Mouse (Mus musculus) neural tube, embryonic 15.5 days (tissue): Measurements from ENCODE around the gene Fosl2. TPM values are rescaled to one million over a fixed set of nuclear protein-coding genes. Genes with fewer than 3 reads are reported as not detected.

Experiments used
- ATAC-seq: fragments of 200-750 bp; cut with Nextera tagmentation; 2 replicates; pipeline ENCODE4 v1.8.0; 2017; ENCODE audit warnings: mild to moderate bottlenecking, moderate TSS enrichment, moderate library complexity; ENCODE audit not compliant: low FRiP score
- H3K27ac ChIP-seq: fragments of 300-500 bp; sonication (generic); replicated peaks from 2 replicates; pipeline ENCODE4 v1.5.1; 2015; ENCODE audit warnings: mild to moderate bottlenecking, inconsistent platforms
- H3K27me3 ChIP-seq: fragments of 300-500 bp; sonication (generic); replicated peaks from 2 replicates; pipeline ENCODE4 v1.6.1; 2015; ENCODE audit warnings: inconsistent platforms
- H3K36me3 ChIP-seq: fragments of 300-500 bp; sonication (generic); 2 replicates; pipeline ENCODE4 v1.6.1; 2015; ENCODE audit warnings: inconsistent platforms
- H3K4me1 ChIP-seq: fragments of 300-500 bp; sonication (generic); 2 replicates; pipeline ENCODE4 v1.6.1; 2015; ENCODE audit warnings: inconsistent platforms
- H3K4me2 ChIP-seq: fragments of 300-500 bp; sonication (generic); 2 replicates; pipeline ENCODE4 v1.6.1; 2015; ENCODE audit warnings: inconsistent platforms, mild to moderate bottlenecking, moderate library complexity
- H3K4me3 ChIP-seq: fragments of 300-500 bp; sonication (generic); replicated peaks from 2 replicates; pipeline ENCODE4 v1.5.1; 2015; ENCODE audit warnings: mild to moderate bottlenecking, inconsistent platforms
- H3K9ac ChIP-seq: fragments of 300-500 bp; sonication (generic); replicated peaks from 2 replicates; pipeline ENCODE4 v1.6.1; 2015; ENCODE audit warnings: mild to moderate bottlenecking, inconsistent platforms
- H3K9me3 ChIP-seq: fragments of 300-500 bp; sonication (generic); replicated peaks from 2 replicates; pipeline ENCODE4 v1.6.1; 2016; ENCODE audit warnings: inconsistent platforms
- WGBS: fragments of 180-500 bp; shearing (Covaris S2); methylation state at CpG from one replicate; pipeline ENCODE4 v1.1.7; 2015; ENCODE audit warnings: mixed read lengths; 5-methylcytosine and 5-hydroxymethylcytosine counted together
- polyA plus RNA-seq: library from polyadenylated mRNA; unstranded; fragments of >200 nt; fragmentation: Nextera tagmentation; extraction: Ambion mirVana; gene quantifications from 2 replicates; pipeline ENCODE4 v1.2.1, GENCODE M21; 2015

Gene Fosl2
- polyA plus RNA-seq, 1 experiment from 2014 or later, result 0.72 TPM

GRCm38 (mm10) chr5:32134903-32135335 lies 682 bp upstream of the Fosl2 start:
- Histone ChIP-seq H3K36me3 (no peaks in the 10 kb centered on the region), H3K27me3 (peaks cover 60% of the 10 kb centered on the region), H3K9ac (peak overlapping the region; percentile 73), H3K4me2 (peak overlapping the region; percentile 98), H3K4me1 (peaks cover 41% of the 10 kb centered on the region), H3K27ac (peak overlapping the region; percentile 87), H3K9me3 (no peaks in the 10 kb centered on the region), H3K4me3 (peak overlapping the region; percentile 62)
- WGBS, result 0% methylated on average over 47 of the region's 54 CpGs
- peak; percentile 70 for ATAC-seq

GRCm38 (mm10) chr5:32136301-32136863 lies 781 bp downstream of the Fosl2 start:
- H3K27ac ChIP-seq, result peak overlapping the region; percentile 87
- H3K27me3 ChIP-seq, result peaks cover 56% of the 10 kb centered on the region
- peak overlapping the region; percentile 73 for H3K9ac ChIP-seq
- peaks cover 41% of the 10 kb centered on the region for H3K4me1 ChIP-seq
- no peaks in the 10 kb centered on the region for H3K36me3 ChIP-seq
- WGBS, result under 1% methylated on average over 59 of the region's 63 CpGs
- no peak for ATAC-seq
- H3K4me2 ChIP-seq, result peak overlapping the region; percentile 98
- peak overlapping the region; percentile 62 for H3K4me3 ChIP-seq
- no peaks in the 10 kb centered on the region for H3K9me3 ChIP-seq

GRCm38 (mm10) chr5:32137106-32137522 lies 1.5 kb downstream of the Fosl2 start:
- no peak overlapping the region for H3K9ac ChIP-seq
- peak overlapping the region; percentile 62 for H3K4me3 ChIP-seq
- no peak for ATAC-seq
- 2% methylated on average over 12 of the region's 12 CpGs for WGBS
- H3K27ac ChIP-seq, result no peak overlapping the region
- peak overlapping the region; percentile 98 for H3K4me2 ChIP-seq
- H3K9me3 ChIP-seq, result no peaks in the 10 kb centered on the region
- peaks cover 41% of the 10 kb centered on the region for H3K4me1 ChIP-seq
- H3K36me3 ChIP-seq, result no peaks in the 10 kb centered on the region
- H3K27me3 ChIP-seq, result peaks cover 50% of the 10 kb centered on the region

DNA sequence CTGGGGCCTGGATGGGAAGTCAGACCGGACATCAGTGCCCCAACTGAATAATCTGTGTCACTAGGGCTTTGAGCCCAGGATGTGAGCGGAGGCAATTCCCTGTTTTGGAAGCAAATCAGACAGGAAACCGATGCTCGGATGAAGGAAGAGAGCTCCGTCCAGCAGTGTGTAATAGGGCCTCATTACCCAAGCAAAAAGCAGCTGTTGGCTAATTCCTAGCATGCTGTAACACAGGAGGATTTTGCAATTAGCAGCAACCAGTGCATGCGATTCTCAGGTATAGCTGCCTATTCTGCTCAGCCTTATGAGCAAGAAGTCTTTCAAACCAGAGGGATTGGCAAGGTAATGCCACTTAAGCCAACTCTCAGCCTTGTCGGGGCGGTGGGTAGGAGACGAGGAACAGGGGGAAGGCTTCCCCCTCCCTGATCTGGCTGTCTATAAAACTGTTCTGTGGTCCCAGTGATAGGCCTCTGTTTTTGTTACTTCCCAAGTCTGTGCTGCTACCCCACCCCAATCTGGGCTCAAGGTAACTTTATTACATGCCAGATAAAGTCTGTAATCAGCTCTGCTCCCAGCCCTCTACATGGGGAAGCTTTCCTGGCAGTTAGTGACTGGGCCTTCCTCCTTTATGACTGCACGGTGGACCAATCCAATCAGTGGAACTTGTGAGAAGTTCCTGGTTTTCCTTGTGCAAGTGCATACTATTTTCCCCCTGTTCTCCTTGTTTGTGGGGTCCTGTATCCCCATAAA lies 3.0 kb downstream of the Fosl2 start:
- no peak for ATAC-seq
- 67% methylated on average over 10 of the region's 10 CpGs for WGBS

DNA sequence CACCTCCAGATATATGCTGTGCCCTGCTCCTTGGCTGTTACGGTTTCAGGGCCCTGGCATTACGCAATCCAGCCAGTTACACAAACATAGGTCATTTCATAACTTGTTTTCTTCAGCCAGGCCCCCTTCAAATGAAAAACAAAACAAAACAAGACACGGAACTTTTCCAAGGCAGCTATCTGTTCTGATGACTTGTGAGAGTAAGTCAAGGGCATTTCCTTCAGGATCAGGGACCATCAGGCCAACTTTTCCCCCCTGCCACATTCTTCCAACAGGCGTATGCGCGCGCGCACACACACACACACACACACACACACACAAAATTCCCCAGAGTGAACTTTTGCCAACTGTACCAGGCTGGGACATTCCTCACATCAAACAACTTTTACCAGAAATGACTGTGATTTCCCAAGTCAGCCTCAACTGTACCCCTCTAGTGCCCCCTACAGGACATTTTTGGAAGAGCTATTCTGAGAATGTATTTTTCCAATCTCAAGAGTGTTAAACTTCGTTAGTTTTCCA lies 4.0 kb downstream of the Fosl2 start:
- Histone ChIP-seq H3K9me3 (no peaks in the 10 kb centered on the region), H3K4me3 (no peak overlapping the region), H3K27me3 (peaks cover 39% of the 10 kb centered on the region), H3K27ac (no peak overlapping the region), H3K4me2 (no peak overlapping the region), H3K4me1 (peaks cover 20% of the 10 kb centered on the region), H3K36me3 (no peaks in the 10 kb centered on the region), H3K9ac (no peak overlapping the region)
- ATAC-seq, result no peak
- 49% methylated on average over 9 of the region's 9 CpGs for WGBS

More for the DNA sequence above, 3.0 kb downstream of the Fosl2 start:
- H3K27me3 ChIP-seq, result peaks cover 43% of the 10 kb centered on the region
- peaks cover 29% of the 10 kb centered on the region for H3K4me1 ChIP-seq
- H3K4me3 ChIP-seq, result no peak overlapping the region
- peak overlapping the region; percentile 98; the same call in 1 of the 2 replicates for H3K4me2 ChIP-seq
- no peak overlapping the region for H3K9ac ChIP-seq
- no peaks in the 10 kb centered on the region for H3K9me3 ChIP-seq
- H3K27ac ChIP-seq, result no peak overlapping the region
- no peaks in the 10 kb centered on the region for H3K36me3 ChIP-seq

- Histone ChIP-seq H3K4me3 (no peak overlapping the region), H3K4me2 (no peak overlapping the region), H3K27me3 (peaks cover 28% of the 10 kb centered on the region), H3K36me3 (no peaks in the 10 kb centered on the region), H3K9me3 (no peaks in the 10 kb centered on the region), H3K27ac (no peak overlapping the region), H3K9ac (no peak overlapping the region), H3K4me1 (peaks cover 7% of the 10 kb centered on the region)
- no peak for ATAC-seq
- WGBS, result 97% methylated on average over 2 of the region's 2 CpGs
Observed at GRCm38 (mm10) chr5:32141899-32142298, 6.3 kb downstream of the Fosl2 start.

DNA sequence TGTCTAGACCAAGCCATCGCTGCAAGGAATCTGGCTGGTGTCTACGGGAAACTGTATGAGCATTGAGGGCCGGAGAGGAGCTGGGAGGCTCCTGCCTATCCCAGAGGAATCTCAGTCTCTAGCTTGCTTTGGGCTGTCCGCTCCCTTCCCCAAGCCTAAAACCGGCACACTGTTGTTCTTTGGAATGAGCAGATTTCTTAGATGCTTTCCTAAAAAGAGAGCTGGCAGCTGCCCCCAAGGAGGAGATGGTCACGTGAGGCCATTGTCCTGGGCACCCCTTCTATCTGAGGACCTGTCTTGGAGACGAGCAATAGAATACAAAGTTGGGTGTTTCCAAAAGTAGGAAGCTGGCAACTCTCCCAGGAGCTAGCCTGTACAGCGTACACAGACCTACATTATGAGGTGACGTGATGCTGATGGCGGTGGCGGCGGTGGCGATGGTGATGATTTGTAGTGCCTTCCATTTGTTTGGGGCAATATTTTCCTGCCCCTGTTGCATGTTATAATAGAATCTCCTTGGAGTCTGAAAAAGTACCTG lies 7.9 kb downstream of the Fosl2 start:
- H3K36me3 ChIP-seq, result no peaks in the 10 kb centered on the region
- H3K27me3 ChIP-seq, result peaks cover 12% of the 10 kb centered on the region
- H3K9ac ChIP-seq, result no peak overlapping the region
- 62% methylated on average over 13 of the region's 13 CpGs for WGBS
- no peak for ATAC-seq
- no peak overlapping the region for H3K4me3 ChIP-seq
- 0 out of 2 replicates have a peak, but pooled peaks cover 1% of the 10 kb centered on the region for H3K4me1 ChIP-seq
- no peak overlapping the region for H3K4me2 ChIP-seq
- H3K9me3 ChIP-seq, result no peaks in the 10 kb centered on the region
- H3K27ac ChIP-seq, result no peak overlapping the region

- Histone ChIP-seq H3K4me1 (no peaks in the 10 kb centered on the region), H3K36me3 (no peaks in the 10 kb centered on the region), H3K27ac (no peak overlapping the region), H3K9me3 (no peaks in the 10 kb centered on the region), H3K4me2 (no peak overlapping the region), H3K4me3 (no peak overlapping the region), H3K27me3 (peaks cover 2% of the 10 kb centered on the region; the same call in 1 of the 2 replicates), H3K9ac (no peak overlapping the region)
- whole genome bisulfite sequencing, result 96% methylated on average over 6 of the region's 6 CpGs
- ATAC-seq, result no peak
Observed at GRCm38 (mm10) chr5:32146281-32146680, 10.7 kb downstream of the Fosl2 start.

- H3K9me3 ChIP-seq, result no peaks in the 10 kb centered on the region
- H3K4me1 ChIP-seq, result peaks cover 6% of the 10 kb centered on the region
- H3K4me3 ChIP-seq, result no peak overlapping the region
- ATAC-seq, result no peak
- no peak overlapping the region for H3K27ac ChIP-seq
- no peaks in the 10 kb centered on the region for H3K36me3 ChIP-seq
- no peak overlapping the region for H3K4me2 ChIP-seq
- no peaks in the 10 kb centered on the region for H3K27me3 ChIP-seq
- WGBS, result 86% methylated on average over 4 of the region's 4 CpGs
- no peak overlapping the region for H3K9ac ChIP-seq
Observed at GRCm38 (mm10) chr5:32148593-32148992, 13.0 kb downstream of the Fosl2 start.

GRCm38 (mm10) chr5:32151244-32151643 lies 15.6 kb downstream of the Fosl2 start:
- H3K9ac ChIP-seq, result no peak overlapping the region
- no peak for ATAC-seq
- no peak overlapping the region for H3K27ac ChIP-seq
- no peaks in the 10 kb centered on the region for H3K27me3 ChIP-seq
- H3K4me1 ChIP-seq, result peaks cover 6% of the 10 kb centered on the region
- no peaks in the 10 kb centered on the region for H3K9me3 ChIP-seq
- H3K4me2 ChIP-seq, result no peak overlapping the region
- 65% methylated on average over 4 of the region's 4 CpGs for WGBS
- no peaks in the 10 kb centered on the region for H3K36me3 ChIP-seq
- no peak overlapping the region for H3K4me3 ChIP-seq

GRCm38 (mm10) chr5:32152725-32153417 lies 17.3 kb downstream of the Fosl2 start:
- Histone ChIP-seq H3K9ac (0 out of 2 replicates have a peak overlapping the region, but pooled peaks have one; percentile 1), H3K4me3 (0 out of 2 replicates have a peak overlapping the region, but pooled peaks have one; percentile 9), H3K9me3 (no peaks in the 10 kb centered on the region), H3K4me1 (peaks cover 6% of the 10 kb centered on the region), H3K27me3 (no peaks in the 10 kb centered on the region), H3K27ac (no peak overlapping the region), H3K36me3 (no peaks in the 10 kb centered on the region), H3K4me2 (peak overlapping the region; percentile 48)
- 68% methylated on average over 28 of the region's 28 CpGs for WGBS
- no peak for ATAC-seq
